Mouse (Mus musculus): ENCODE results near the gene Socs4. TPM values are rescaled to one million over a fixed set of nuclear protein-coding genes. Genes with fewer than 3 reads are reported as not detected.
"Not testable (repeated sequence)": the region's sequence is repeated elsewhere in the genome, so short reads cannot be mapped to it uniquely, and the experiment has no call there.

Gene Socs4
- polyA plus RNA-seq, 1 experiment from 2014 or later, result 4.2 TPM

DNA sequence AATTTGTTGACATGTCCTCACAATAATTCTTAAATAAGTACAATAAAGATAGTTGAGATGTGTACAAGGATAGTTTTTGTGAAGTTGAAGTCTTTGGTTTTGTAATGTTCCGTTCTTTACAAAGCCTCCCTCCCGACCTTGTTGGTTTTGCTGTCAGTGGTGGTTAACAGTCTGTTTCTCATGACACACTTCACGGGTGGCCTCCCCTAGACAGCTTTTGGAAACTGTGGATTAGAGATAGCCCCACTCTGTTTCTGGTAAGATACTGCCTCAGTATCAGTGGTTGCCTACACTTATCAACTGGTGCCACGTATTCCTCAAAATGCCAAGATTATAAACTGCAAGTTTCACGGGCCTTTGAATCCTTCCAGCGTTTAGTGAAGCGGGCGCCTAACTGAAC, 44.9 kb downstream of the Socs4 start:
- 95% methylated on average over 6 of the region's 8 CpGs for WGBS
- not testable (repeated sequence) for DNase-seq (ENCODE audit: low spot score); H3K27ac ChIP-seq (replicated peaks); H3K9me3 ChIP-seq; H3K27me3 ChIP-seq (replicated peaks; ENCODE audit: low read depth, poor library complexity, severe bottlenecking); H3K4me3 ChIP-seq; H3K4me1 ChIP-seq
- H3K36me3 ChIP-seq (replicated peaks), result peaks cover 76% of the 10 kb centered on the region

DNA sequence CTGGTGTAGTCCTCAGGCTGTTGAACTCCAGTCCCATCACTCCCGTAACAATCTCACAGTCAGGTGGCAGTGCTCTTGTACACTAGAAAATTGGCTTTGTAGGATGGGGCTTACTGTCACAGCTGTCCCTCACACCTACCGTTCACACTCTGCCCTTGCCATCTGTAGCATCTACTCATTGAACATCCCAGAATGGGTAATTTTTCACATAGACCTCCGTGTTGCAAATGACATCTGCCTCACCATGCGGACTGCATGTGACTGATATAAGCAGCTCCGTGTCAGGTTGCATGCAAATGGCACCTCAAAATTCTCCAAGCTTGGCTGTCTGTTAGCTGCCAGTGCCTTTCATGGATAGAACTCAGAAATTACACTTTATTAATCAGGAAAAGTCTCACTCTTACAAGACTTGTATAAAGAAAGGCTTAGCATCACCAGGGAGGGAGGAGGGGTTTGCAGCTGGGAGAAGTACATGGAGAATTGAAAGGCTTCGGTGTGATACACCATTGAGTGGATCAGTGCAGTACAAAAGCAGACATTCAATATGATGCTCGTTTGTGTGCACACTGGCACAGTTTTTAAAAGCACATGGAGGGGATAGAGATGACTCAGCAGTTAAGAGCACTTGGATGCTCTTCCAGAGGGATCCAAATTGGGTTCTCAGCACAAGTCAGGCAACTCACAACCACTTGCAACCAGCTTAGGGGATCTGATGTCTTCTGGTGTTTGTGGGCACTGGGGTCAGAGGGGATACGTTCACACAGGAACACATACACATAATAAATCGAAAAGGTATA, 49.4 kb downstream of the Socs4 start:
- peaks cover 5% of the 10 kb centered on the region for H3K4me1 ChIP-seq
- H3K36me3 ChIP-seq (replicated peaks), result peaks cover 36% of the 10 kb centered on the region
- H3K27ac ChIP-seq (replicated peaks), result no peak overlapping the region
- H3K9me3 ChIP-seq, result no peaks in the 10 kb centered on the region
- no peaks in the 10 kb centered on the region for H3K27me3 ChIP-seq (replicated peaks; ENCODE audit: low read depth, poor library complexity, severe bottlenecking)
- WGBS, result 86% methylated on average over 9 of the region's 9 CpGs
- no peak for DNase-seq (ENCODE audit: low spot score)
- H3K4me3 ChIP-seq, result no peak overlapping the region

GRCm38 (mm10) chr14:47327347-47327746, 50.6 kb downstream of the Socs4 start:
- Histone ChIP-seq H3K4me3 (no peak overlapping the region), H3K9me3 (no peaks in the 10 kb centered on the region), H3K36me3 (replicated peaks) (peaks cover 31% of the 10 kb centered on the region), H3K27ac (replicated peaks) (no peak overlapping the region), H3K27me3 (replicated peaks; ENCODE audit: low read depth, poor library complexity, severe bottlenecking) (no peaks in the 10 kb centered on the region), H3K4me1 (peaks cover 13% of the 10 kb centered on the region)
- WGBS, result 97% methylated on average over 5 of the region's 5 CpGs
- no peak for DNase-seq (ENCODE audit: low spot score)

DNA sequence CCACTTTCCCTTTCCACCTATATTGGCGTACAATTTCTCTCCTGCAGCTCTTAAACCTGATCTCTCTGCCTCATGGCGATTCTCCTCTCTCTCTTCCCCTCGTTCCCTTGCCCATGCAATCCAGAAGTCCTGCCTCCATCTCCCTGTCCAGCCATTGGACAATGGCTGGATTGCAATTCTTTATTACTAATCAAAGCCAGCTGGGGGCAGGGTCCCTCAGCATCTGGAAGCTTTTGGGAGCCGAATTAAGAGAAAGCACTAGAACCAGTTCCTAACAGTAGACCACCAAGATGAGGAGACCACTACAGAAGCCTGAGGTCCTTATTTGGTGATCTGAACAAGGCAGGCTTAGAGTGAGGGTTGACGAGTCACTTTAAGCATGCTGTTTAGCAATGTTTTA, 55.2 kb downstream of the Socs4 start:
- H3K9me3 ChIP-seq, result no peaks in the 10 kb centered on the region
- H3K4me3 ChIP-seq, result no peak overlapping the region
- no peaks in the 10 kb centered on the region for H3K36me3 ChIP-seq (replicated peaks)
- H3K27me3 ChIP-seq (replicated peaks; ENCODE audit: low read depth, poor library complexity, severe bottlenecking), result no peaks in the 10 kb centered on the region
- WGBS, result 44% methylated on average over 5 of the region's 5 CpGs
- DNase-seq (ENCODE audit: low spot score), result peak; percentile 60
- peaks cover 13% of the 10 kb centered on the region for H3K4me1 ChIP-seq
- H3K27ac ChIP-seq (replicated peaks), result peak overlapping the region; percentile 63; the same call in 1 of the 2 replicates

DNA sequence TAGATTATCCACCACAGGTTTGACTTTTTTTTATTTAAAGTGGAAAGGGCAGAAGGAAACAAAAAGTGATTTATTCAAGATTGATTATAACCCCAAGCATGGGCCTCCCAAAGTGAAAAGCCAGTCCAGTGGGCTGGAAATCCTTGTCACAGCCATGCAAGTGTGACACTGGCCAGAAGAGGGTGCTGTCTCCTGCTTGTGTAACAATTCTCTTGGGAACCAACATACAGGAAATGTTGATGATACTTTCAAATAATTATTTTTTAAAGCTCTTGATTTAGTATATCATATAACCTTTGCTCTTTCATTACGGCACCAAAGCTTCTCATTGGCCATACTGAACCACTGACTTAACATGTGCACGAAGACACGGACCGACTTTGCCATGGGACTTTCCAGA, 58.1 kb downstream of the Socs4 start:
- H3K27me3 ChIP-seq (replicated peaks; ENCODE audit: low read depth, poor library complexity, severe bottlenecking), result no peaks in the 10 kb centered on the region
- DNase-seq (ENCODE audit: low spot score), result peak; percentile 43
- WGBS, result 81% methylated on average over 4 of the region's 4 CpGs
- H3K9me3 ChIP-seq, result no peaks in the 10 kb centered on the region
- H3K27ac ChIP-seq (replicated peaks), result no peak overlapping the region
- no peak overlapping the region for H3K4me3 ChIP-seq
- H3K4me1 ChIP-seq, result peaks cover 9% of the 10 kb centered on the region
- H3K36me3 ChIP-seq (replicated peaks), result no peaks in the 10 kb centered on the region

- Histone ChIP-seq H3K9me3 (no peaks in the 10 kb centered on the region), H3K27me3 (replicated peaks; ENCODE audit: low read depth, poor library complexity, severe bottlenecking) (no peaks in the 10 kb centered on the region), H3K36me3 (replicated peaks) (no peaks in the 10 kb centered on the region), H3K4me1 (peaks cover 9% of the 10 kb centered on the region), H3K4me3 (no peak overlapping the region), H3K27ac (replicated peaks) (no peak overlapping the region)
- no peak for DNase-seq (ENCODE audit: low spot score)
- WGBS, result 69% methylated on average over 3 of the region's 3 CpGs
Observed at GRCm38 (mm10) chr14:47335300-47335699, 58.6 kb downstream of the Socs4 start.

DNA sequence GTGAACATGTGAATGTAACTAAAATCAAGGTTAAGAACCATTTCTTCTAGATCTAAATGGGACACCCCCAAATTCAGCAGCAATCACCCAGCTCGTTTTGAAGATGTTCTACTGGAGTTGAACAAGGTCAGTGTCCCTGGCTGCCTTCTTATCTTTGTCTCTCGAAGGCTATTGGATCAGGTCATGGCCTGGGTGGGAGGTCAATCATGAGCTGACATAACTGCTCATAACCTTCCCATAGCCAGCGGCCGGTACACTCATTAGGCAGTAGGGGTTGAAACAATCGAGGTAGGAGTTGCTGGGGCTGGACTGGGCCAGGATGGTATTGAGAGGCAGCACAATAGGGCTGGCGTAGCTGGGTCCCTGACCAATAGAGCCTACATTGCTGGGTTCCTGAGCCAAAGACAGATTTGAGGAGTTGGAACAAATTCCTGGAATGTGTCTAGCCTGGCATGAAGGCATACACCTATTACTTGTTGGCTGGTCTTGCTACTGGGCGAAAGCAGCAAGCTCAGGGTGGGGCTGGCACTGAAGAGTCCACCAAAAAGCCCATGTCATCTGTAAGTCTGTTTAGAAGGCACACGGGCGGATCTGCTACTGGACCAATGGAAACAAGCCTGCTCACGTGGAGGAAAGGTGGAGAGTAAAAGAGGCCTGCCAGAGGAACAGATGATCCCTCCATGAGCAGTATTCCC, 63.6 kb downstream of the Socs4 start:
- DNase-seq (ENCODE audit: low spot score), result no peak
- WGBS, result 86% methylated on average over 10 of the region's 10 CpGs
- no peaks in the 10 kb centered on the region for H3K27me3 ChIP-seq (replicated peaks; ENCODE audit: low read depth, poor library complexity, severe bottlenecking)
- H3K27ac ChIP-seq (replicated peaks), result no peak overlapping the region
- H3K9me3 ChIP-seq, result no peaks in the 10 kb centered on the region
- no peaks in the 10 kb centered on the region for H3K36me3 ChIP-seq (replicated peaks)
- H3K4me3 ChIP-seq, result no peak overlapping the region
- H3K4me1 ChIP-seq, result no peaks in the 10 kb centered on the region

- Histone ChIP-seq H3K9me3 (no peaks in the 10 kb centered on the region), H3K36me3 (replicated peaks) (no peaks in the 10 kb centered on the region), H3K4me3 (no peak overlapping the region), H3K27me3 (replicated peaks; ENCODE audit: low read depth, poor library complexity, severe bottlenecking) (no peaks in the 10 kb centered on the region), H3K4me1 (no peaks in the 10 kb centered on the region), H3K27ac (replicated peaks) (no peak overlapping the region)
- no peak for DNase-seq (ENCODE audit: low spot score)
- 59% methylated on average over 4 of the region's 4 CpGs for WGBS
Observed at GRCm38 (mm10) chr14:47341811-47342291, 65.1 kb downstream of the Socs4 start.

Other genes starting within 250 kb of the Socs4 start
- 0.57 and 1.1 TPM in 2 replicates for gene Gch1, start 87.5 kb upstream of the Socs4 start, polyA plus RNA-seq (2016; fragmentation: Nextera tagmentation; extraction: Ambion mirVana)
- gene Wdhd1, start 74 bp upstream of the Socs4 start, polyA plus RNA-seq (2016; fragmentation: Nextera tagmentation; extraction: Ambion mirVana), result 61.3 and 61.5 TPM in 2 replicates
- 135 and 137 TPM in 2 replicates for gene Mapk1ip1l, start 21.3 kb downstream of the Socs4 start, polyA plus RNA-seq (2016; fragmentation: Nextera tagmentation; extraction: Ambion mirVana)
- gene Lgals3, start 90.8 kb downstream of the Socs4 start, polyA plus RNA-seq (2016; fragmentation: Nextera tagmentation; extraction: Ambion mirVana), result 0.51 and 1.1 TPM in 2 replicates
- 72.4 and 79.4 TPM in 2 replicates for gene Dlgap5, start 141.5 kb downstream of the Socs4 start, polyA plus RNA-seq (2016; fragmentation: Nextera tagmentation; extraction: Ambion mirVana)
- 23.4 and 23.7 TPM in 2 replicates for gene Fbxo34, start 173.5 kb downstream of the Socs4 start, polyA plus RNA-seq (2016; fragmentation: Nextera tagmentation; extraction: Ambion mirVana)

Data from embryonic facial prominence, embryonic 10.5 days (tissue).